Mouse (Mus musculus): ENCODE data around the gene Btn1a1.

Btn1a1 gene

GRCm38 (mm10) chr13:23465600-23466109 is at the start of gene Btn1a1:
Btn1a1 (minus strand) TSS chr13:23465901.
- no peak for DNase-seq

GRCm38 (mm10) chr13:23515281-23515680 is 49.6 kb upstream of the Btn1a1 start:
- no peak for DNase-seq

DNA sequence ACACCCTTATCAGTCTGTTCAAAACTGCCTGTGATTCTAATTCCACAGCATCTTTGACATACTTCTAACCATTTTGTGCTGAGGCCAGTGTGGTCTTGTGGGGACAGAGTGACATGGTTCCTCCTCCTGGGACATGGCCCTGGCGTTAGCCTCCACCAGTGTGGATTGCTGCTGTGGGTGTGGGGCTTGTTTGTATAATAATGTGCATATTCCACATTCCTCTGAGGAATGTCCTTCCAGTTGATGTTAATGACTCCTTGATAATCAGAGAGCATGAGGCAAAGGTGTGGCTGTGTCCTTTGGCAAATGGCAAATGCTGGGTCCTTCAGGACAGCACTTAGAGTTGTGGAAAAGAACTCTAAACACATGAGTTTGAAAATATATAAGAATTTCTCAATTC is 47.8 kb upstream of the Btn1a1 start:
- DNase-seq, result no peak

- DNase-seq, result no peak
Observed at GRCm38 (mm10) chr13:23510127-23510526, 44.4 kb upstream of the Btn1a1 start.

DNA sequence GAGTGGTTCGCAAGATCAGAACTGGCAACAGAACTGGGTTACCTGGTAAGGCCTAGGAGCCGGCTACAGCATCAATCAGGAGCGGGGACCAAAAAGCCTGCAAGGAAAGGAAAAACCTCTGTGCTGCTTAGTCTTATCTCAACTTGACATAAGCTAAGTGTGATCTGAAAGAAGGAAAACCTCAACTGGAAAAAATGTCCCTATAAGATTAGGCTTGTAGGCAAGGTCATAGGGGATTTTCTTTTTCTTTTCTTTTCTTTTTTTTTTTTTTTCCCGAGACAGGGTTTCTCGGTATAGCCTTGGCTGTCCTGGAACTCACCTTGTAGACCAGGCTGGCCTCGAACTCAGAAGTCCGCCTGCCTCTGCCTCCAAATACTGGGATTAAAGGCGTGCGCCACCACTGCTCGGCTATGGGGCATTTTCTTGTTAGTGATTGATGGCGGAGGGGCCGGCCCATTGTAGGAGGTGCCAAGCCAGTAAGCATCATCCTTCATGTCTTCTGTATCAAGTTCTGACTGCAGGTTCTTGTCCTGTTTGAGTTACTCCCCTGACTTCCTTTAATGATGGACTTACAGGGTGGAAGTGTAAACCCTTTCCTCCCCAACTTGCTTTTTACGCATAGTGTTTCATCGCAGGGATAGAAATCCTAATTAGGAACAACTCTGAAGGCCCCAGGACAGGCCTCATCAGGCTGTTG is 41.3 kb upstream of the Btn1a1 start:
- DNase-seq, result no peak

GRCm38 (mm10) chr13:23506351-23506750 is 40.6 kb upstream of the Btn1a1 start:
- DNase-seq, result peak in 1 of 2 experiments; percentile 16

GRCm38 (mm10) chr13:23505662-23506345 is 40.1 kb upstream of the Btn1a1 start:
- no peak for DNase-seq

- DNase-seq, result peak in 1 of 2 experiments; percentile 22
Observed at GRCm38 (mm10) chr13:23503797-23504196, 38.1 kb upstream of the Btn1a1 start.

GRCm38 (mm10) chr13:23502916-23503315 is 37.2 kb upstream of the Btn1a1 start:
- DNase-seq, result no peak

GRCm38 (mm10) chr13:23502031-23502567 is 36.4 kb upstream of the Btn1a1 start:
- no peak for DNase-seq

- DNase-seq, result no peak
Observed at GRCm38 (mm10) chr13:23501511-23501910, 35.8 kb upstream of the Btn1a1 start.

- DNase-seq, result peak; percentile 14 to 25
Observed at GRCm38 (mm10) chr13:23500424-23501200, 34.9 kb upstream of the Btn1a1 start.

- DNase-seq, result no peak
Observed at GRCm38 (mm10) chr13:23499943-23500342, 34.2 kb upstream of the Btn1a1 start.

- no peak for DNase-seq
Observed at GRCm38 (mm10) chr13:23498653-23499052, 33.0 kb upstream of the Btn1a1 start.

GRCm38 (mm10) chr13:23497656-23498321 is 32.1 kb upstream of the Btn1a1 start:
- no peak for DNase-seq

DNA sequence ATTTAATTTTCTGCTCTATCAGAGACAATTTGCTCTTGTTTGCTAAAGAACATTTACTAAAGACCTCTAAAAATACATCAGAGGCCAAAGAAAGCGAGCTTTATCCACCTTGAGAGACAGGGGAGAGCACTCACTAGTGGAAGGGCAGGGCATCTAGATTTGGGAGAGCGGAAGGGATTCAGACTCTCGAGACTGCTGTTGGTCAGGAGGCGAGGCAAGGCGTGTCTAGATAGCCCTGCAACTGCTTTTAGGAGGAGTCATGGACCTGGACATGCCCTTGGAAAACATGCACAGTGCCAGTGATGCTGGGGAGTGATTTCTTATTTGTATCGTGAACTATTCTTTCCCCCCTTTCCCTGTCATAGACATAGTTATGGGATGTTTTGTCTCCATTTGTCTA is 29.8 kb upstream of the Btn1a1 start:
- DNase-seq, result no peak

GRCm38 (mm10) chr13:23491990-23492389 is 26.3 kb upstream of the Btn1a1 start:
- no peak for DNase-seq

GRCm38 (mm10) chr13:23491263-23491662 is 25.6 kb upstream of the Btn1a1 start:
- DNase-seq, result no peak

- no peak for DNase-seq
Observed at GRCm38 (mm10) chr13:23490863-23491262, 25.2 kb upstream of the Btn1a1 start.

- peak; percentile 52 to 59 for DNase-seq
Observed at GRCm38 (mm10) chr13:23488400-23489322, 23.0 kb upstream of the Btn1a1 start, which contains the start of gene Btn2a2. Btn2a2 (minus strand) TSS chr13:23488857.

- no peak for DNase-seq
Observed at GRCm38 (mm10) chr13:23485271-23485670, 19.6 kb upstream of the Btn1a1 start.
